Mouse (Mus musculus) adrenal gland, adult 18-20 months (tissue): Measurements from ENCODE around the gene Meltf. TPM values are rescaled to one million over a fixed set of nuclear protein-coding genes. Genes with fewer than 3 reads are reported as not detected.
A peak's percentile ranks its signal among the peaks of the same experiment; 100 is the strongest.

Experiments
- DNase-seq, 2 experiments: peaks; one replicate each; pipeline ENCODE4 v3.0.0; 2021 to 2022; ENCODE audit warnings: low spot score in 2 of 2
- total RNA-seq, 2 experiments: library from RNA; stranded (reverse); gene quantifications; 1 replicate in 1 of 2; 2 replicates in 1 of 2; pipeline ENCODE4 v1.2.3; 2021

Meltf gene
- total RNA-seq, 2 experiments from 2014 or later: not detected

- no peak for DNase-seq
Observed at GRCm38 (mm10) chr16:31893396-31894141, 15.0 kb downstream of the Meltf start.

GRCm38 (mm10) chr16:31896971-31897774, 18.6 kb downstream of the Meltf start:
- no peak for DNase-seq

- no peak for DNase-seq
Observed at GRCm38 (mm10) chr16:31898546-31899326, 20.1 kb downstream of the Meltf start.

- no peak for DNase-seq
Observed at GRCm38 (mm10) chr16:31901886-31902285, 23.3 kb downstream of the Meltf start.

- no peak for DNase-seq
Observed at GRCm38 (mm10) chr16:31903239-31903638, 24.6 kb downstream of the Meltf start.

- no peak for DNase-seq
Observed at GRCm38 (mm10) chr16:31905331-31905730, 26.7 kb downstream of the Meltf start.

GRCm38 (mm10) chr16:31905891-31906825, 27.5 kb downstream of the Meltf start:
- DNase-seq: peak in 1 of 2 experiments; percentile 8

- DNase-seq: peak in 1 of 2 experiments; percentile 21
Observed at GRCm38 (mm10) chr16:31906896-31907295, 28.3 kb downstream of the Meltf start.

- no peak for DNase-seq
Observed at GRCm38 (mm10) chr16:31908959-31909358, 30.3 kb downstream of the Meltf start.

GRCm38 (mm10) chr16:31910281-31910847, 31.8 kb downstream of the Meltf start:
- DNase-seq: no peak

GRCm38 (mm10) chr16:31917776-31918175, 39.2 kb downstream of the Meltf start:
- no peak for DNase-seq

- peak; percentile 68 to 73 for DNase-seq
Observed at GRCm38 (mm10) chr16:31918248-31918724, 39.7 kb downstream of the Meltf start.

- DNase-seq: no peak
Observed at GRCm38 (mm10) chr16:31924368-31924767, 45.8 kb downstream of the Meltf start.

GRCm38 (mm10) chr16:31926091-31926490, 47.5 kb downstream of the Meltf start:
- no peak for DNase-seq

- no peak for DNase-seq
Observed at GRCm38 (mm10) chr16:31926547-31927182, 48.1 kb downstream of the Meltf start.

- DNase-seq: no peak
Observed at GRCm38 (mm10) chr16:31927412-31927811, 48.8 kb downstream of the Meltf start.

GRCm38 (mm10) chr16:31931330-31931729, 52.7 kb downstream of the Meltf start:
- DNase-seq: no peak

GRCm38 (mm10) chr16:31932255-31932654, 53.6 kb downstream of the Meltf start:
- DNase-seq: no peak
